Mouse (Mus musculus) liver, embryonic 14.5 days (tissue): ENCODE measurements around the gene Scaf8.

ENCODE experiments used
- CTCF ChIP-seq: IDR thresholded peaks from 2 replicates; pipeline ENCODE4 v1.5.1; 2016; ENCODE audit warnings: antibody characterized with exemption, low read depth, control low read depth
- EP300 ChIP-seq: IDR thresholded peaks from 2 replicates; pipeline ENCODE4 v1.6.1; 2016; ENCODE audit warnings: antibody characterized with exemption, low read depth

DNA sequence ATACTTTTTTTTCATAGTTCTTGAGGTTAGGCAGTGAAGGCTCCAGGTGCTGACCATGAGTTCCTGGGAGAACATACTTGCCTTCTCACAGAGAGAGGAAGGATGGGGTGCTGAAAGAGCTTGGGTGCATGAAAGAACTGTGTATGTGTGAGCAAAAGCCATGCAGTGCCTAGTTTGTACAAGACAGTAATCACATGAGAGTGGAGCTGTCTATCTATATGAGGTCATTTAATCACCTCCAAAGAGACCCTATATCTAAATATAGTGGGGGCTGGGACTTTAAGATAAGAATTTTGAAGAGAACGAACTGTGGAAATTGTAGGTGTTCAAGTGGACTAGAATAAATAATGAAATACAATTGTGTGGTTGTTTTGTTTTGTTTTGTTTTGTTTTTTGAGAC lies 25.3 kb downstream of the Scaf8 start:
- TF ChIP-seq CTCF (no peak), EP300 (peak; percentile 31; the same call in 1 of the 2 replicates)
